Mouse (Mus musculus) intestine, embryonic 14.5 days (tissue): ENCODE measurements around the gene Atg7. TPM values are rescaled to one million over a fixed set of nuclear protein-coding genes. Genes with fewer than 3 reads are reported as not detected.

Experiments used
- ATAC-seq: fragments of 200-750 bp; cut with Nextera tagmentation; replicated peaks from 2 replicates; pipeline ENCODE4 v1.8.0; 2017; ENCODE audit warnings: low read depth, moderate number of reproducible peaks, moderate TSS enrichment, moderate library complexity; ENCODE audit not compliant: low FRiP score, low TSS enrichment
- DNase-seq: peaks from one replicate; pipeline ENCODE4 v3.0.0-alpha.2; 2018; ENCODE audit warnings: low spot score
- H3K27ac ChIP-seq: fragments of 300-500 bp; sonication (generic); 2 replicates; pipeline ENCODE4 v1.5.1; 2014; ENCODE audit warnings: low read depth, mild to moderate bottlenecking, control low read depth
- H3K27me3 ChIP-seq: fragments of 300-500 bp; sonication (generic); replicated peaks from 2 replicates; pipeline ENCODE4 v1.6.1; 2014; ENCODE audit warnings: low read length, control low read depth; ENCODE audit not compliant: control insufficient read depth, insufficient read depth
- H3K36me3 ChIP-seq: fragments of 300-500 bp; sonication (generic); 2 replicates; pipeline ENCODE4 v1.6.1; 2014; ENCODE audit warnings: low read length, control low read depth; ENCODE audit not compliant: control insufficient read depth, insufficient read depth
- H3K4me1 ChIP-seq: fragments of 300-500 bp; sonication (generic); replicated peaks from 2 replicates; pipeline ENCODE4 v1.6.1; 2014; ENCODE audit warnings: low read length, control low read depth, mixed read lengths; ENCODE audit not compliant: control insufficient read depth, insufficient read depth
- H3K4me2 ChIP-seq: fragments of 300-500 bp; sonication (generic); 2 replicates; pipeline ENCODE4 v1.6.1; 2014; ENCODE audit warnings: low read length
- H3K4me3 ChIP-seq: fragments of 300-500 bp; sonication (generic); 2 replicates; pipeline ENCODE4 v1.5.1; 2014; ENCODE audit warnings: low read depth, low read length, control low read depth, mixed read lengths
- H3K9ac ChIP-seq: fragments of 300-500 bp; sonication (generic); 2 replicates; pipeline ENCODE4 v1.6.1; 2014; ENCODE audit warnings: mild to moderate bottlenecking, low read length
- H3K9me3 ChIP-seq: fragments of 300-500 bp; sonication (generic); 2 replicates; pipeline ENCODE4 v1.6.1; 2016; ENCODE audit warnings: low read length, control low read depth; ENCODE audit not compliant: control insufficient read depth
- WGBS: fragments of 180-500 bp; shearing (Covaris S2); extraction: QIAGEN DNeasy Blood & Tissue Kit; methylation state at CpG from one replicate; pipeline ENCODE4 v1.1.7; 2014; 5-methylcytosine and 5-hydroxymethylcytosine counted together
- polyA plus RNA-seq: library from polyadenylated mRNA; unstranded; fragments of >200 nt; fragmentation: Nextera tagmentation; extraction: Ambion mirVana; gene quantifications from 2 replicates; pipeline ENCODE4 v1.2.1, GENCODE M21; 2014

Gene Atg7
- polyA plus RNA-seq, 1 experiment from 2014 or later = 22.8 TPM

DNA sequence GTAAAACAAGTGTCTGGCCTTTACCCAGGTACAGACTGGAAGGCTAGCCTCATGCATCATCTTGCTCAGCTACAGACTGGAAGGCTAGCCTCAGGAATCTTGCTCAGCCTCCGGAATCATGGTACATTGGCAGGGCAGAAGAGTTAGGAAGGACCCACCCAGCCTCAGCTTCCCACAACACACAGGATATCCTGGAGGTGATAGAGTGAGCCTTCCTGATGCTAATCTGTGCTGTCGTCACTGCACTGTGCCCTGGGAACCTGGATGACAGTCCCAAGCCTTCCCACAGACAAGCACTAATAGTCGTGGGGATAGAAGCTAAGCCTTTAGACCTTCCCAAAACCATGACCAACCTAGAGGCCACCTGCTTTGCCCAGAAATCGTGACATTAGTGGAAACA lies 223.7 kb downstream of the Atg7 start:
- ATAC-seq (no peak), DNase-seq (no peak)
- H3K27ac ChIP-seq = no peak overlapping the region
- no peak overlapping the region for H3K4me3 ChIP-seq
- H3K27me3 ChIP-seq = no peaks in the 10 kb centered on the region
- no peak overlapping the region for H3K4me2 ChIP-seq
- H3K4me1 ChIP-seq = peaks cover 14% of the 10 kb centered on the region; the same call in 1 of the 2 replicates
- H3K36me3 ChIP-seq = peaks cover 25% of the 10 kb centered on the region
- WGBS = 83% methylated on average over 4 of the region's 4 CpGs
- no peaks in the 10 kb centered on the region; the same call in 1 of the 2 replicates for H3K9me3 ChIP-seq
- H3K9ac ChIP-seq = no peak overlapping the region

DNA sequence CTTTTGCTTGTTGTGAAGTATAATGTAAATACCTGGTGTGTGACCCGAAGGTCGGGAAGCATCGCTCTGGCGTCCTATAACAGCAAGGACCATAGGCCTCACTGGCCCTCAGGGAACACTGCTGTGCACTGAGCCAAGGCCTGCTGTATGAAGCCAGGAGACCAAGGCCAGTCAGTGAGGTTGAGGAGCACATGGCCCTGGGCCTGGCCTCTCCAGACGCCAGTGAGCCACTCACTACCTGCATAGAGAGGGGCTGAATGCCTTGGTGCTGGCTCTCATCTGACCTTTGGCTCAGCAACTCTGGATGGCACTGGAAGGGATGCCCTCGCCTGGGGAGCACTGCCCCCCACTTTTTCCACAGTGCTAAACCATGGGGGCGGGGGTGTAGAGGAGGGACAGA lies 225.8 kb downstream of the Atg7 start:
- DNase-seq (no peak), ATAC-seq (no peak)
- Histone ChIP-seq H3K4me1 (peaks cover 27% of the 10 kb centered on the region), H3K4me3 (no peak overlapping the region), H3K9me3 (no peaks in the 10 kb centered on the region; the same call in 1 of the 2 replicates), H3K9ac (no peak overlapping the region), H3K27ac (no peak overlapping the region), H3K27me3 (no peaks in the 10 kb centered on the region), H3K36me3 (peaks cover 5% of the 10 kb centered on the region), H3K4me2 (no peak overlapping the region)
- 82% methylated on average over 7 of the region's 7 CpGs for WGBS

DNA sequence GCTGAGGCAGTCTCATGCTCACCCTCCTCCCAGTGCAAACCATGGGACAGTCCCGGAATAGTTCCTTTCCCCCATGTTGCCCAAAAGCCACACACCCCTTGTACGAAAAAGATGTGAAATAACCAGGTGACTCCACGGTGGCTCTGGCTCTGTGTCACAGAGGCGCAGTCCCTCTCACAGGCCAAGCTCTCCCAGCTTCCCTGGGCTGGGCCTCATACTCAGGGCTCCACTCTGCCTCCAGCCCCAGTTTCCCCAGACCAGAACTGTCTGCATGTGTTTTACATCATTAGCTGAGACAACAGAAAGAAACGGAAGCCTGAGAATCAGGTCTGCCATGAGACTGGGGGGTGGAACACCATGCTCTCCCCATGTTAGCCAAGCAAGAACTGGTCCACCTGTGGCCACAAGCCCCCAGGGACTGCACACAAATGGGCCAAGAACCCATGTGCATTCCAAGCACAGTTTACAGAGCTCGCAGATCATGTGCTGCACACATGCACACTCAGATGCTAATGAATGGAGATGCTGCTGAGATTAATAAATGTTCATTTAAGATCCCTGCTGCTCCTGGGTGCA lies 226.7 kb downstream of the Atg7 start:
- ATAC-seq = no peak

DNA sequence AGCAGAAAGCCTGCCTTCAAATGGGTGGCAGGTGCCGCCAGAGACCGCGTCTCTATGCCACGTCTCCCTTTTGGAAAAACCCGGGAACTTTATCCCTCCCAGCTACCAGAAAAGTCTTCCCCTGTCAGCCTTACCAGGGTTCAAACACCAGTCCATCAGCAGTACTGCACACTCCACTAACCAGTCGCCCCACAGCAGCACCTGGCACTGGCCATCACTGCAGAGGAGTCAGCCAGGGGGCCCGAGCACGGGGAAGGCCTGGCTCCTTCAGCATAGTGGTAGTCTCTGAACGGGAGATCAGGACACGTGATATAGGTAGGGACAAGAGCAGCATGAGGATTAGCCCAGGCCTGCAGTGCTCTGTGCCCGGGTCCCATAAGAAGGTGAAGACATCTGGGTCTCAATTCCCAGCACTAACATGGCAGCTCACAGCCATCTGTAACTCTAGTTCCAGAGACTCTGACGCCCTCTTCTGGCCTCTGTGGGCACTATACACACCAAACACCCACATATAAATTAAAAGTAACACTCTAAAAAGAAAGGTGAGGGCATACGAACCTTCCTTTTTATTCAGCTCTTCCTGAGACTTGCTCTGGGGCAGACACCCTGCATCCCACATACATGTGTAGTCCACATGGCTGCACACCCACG lies 228.2 kb downstream of the Atg7 start:
- WGBS = 90% methylated on average over 14 of the region's 14 CpGs
- Histone ChIP-seq H3K9me3 (no peaks in the 10 kb centered on the region; the same call in 1 of the 2 replicates), H3K4me3 (no peak overlapping the region), H3K27ac (no peak overlapping the region), H3K4me1 (peaks cover 51% of the 10 kb centered on the region), H3K36me3 (no peaks in the 10 kb centered on the region), H3K4me2 (no peak overlapping the region), H3K9ac (no peak overlapping the region), H3K27me3 (no peaks in the 10 kb centered on the region)
- no peak for DNase-seq
- ATAC-seq = no peak

More for the DNA sequence above, 226.7 kb downstream of the Atg7 start:
- no peak overlapping the region for H3K4me2 ChIP-seq
- no peak overlapping the region for H3K4me3 ChIP-seq
- H3K36me3 ChIP-seq = no peaks in the 10 kb centered on the region
- H3K9me3 ChIP-seq = no peaks in the 10 kb centered on the region; the same call in 1 of the 2 replicates
- no peak overlapping the region for H3K9ac ChIP-seq
- 65% methylated on average over 6 of the region's 6 CpGs for WGBS
- H3K4me1 ChIP-seq = peaks cover 37% of the 10 kb centered on the region
- DNase-seq = no peak
- no peaks in the 10 kb centered on the region for H3K27me3 ChIP-seq
- H3K27ac ChIP-seq = 0 out of 2 replicates have a peak overlapping the region, but pooled peaks have one; percentile 1

DNA sequence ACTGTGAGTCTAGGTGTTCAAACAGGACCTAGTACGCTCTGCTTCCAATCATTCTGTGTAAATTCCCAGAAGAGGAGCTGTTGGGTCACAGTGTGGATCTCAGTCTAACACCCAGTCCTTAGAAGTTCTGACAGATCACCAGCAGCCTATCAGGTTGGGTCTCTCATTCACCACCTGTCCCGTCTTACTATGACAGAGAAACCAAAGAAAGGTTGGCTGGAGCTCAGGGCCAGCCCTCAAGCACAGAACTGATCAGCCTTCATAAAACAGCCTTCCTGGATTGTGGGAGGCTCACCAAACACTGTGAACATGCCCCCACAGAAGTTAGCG lies 230.9 kb downstream of the Atg7 start:
- H3K36me3 ChIP-seq = 0 out of 2 replicates have a peak, but pooled peaks cover 1% of the 10 kb centered on the region
- H3K9me3 ChIP-seq = no peaks in the 10 kb centered on the region; the same call in 1 of the 2 replicates
- DNase-seq (no peak), ATAC-seq (no peak)
- H3K27ac ChIP-seq = peak overlapping the region; percentile 97
- peak overlapping the region; percentile 45 for H3K4me3 ChIP-seq
- H3K4me1 ChIP-seq = peaks cover 73% of the 10 kb centered on the region
- H3K4me2 ChIP-seq = peak overlapping the region; percentile 95
- no peaks in the 10 kb centered on the region for H3K27me3 ChIP-seq
- no peak overlapping the region; the same call in 1 of the 2 replicates for H3K9ac ChIP-seq
- WGBS = 71% methylated on average over 3 of the region's 3 CpGs

DNA sequence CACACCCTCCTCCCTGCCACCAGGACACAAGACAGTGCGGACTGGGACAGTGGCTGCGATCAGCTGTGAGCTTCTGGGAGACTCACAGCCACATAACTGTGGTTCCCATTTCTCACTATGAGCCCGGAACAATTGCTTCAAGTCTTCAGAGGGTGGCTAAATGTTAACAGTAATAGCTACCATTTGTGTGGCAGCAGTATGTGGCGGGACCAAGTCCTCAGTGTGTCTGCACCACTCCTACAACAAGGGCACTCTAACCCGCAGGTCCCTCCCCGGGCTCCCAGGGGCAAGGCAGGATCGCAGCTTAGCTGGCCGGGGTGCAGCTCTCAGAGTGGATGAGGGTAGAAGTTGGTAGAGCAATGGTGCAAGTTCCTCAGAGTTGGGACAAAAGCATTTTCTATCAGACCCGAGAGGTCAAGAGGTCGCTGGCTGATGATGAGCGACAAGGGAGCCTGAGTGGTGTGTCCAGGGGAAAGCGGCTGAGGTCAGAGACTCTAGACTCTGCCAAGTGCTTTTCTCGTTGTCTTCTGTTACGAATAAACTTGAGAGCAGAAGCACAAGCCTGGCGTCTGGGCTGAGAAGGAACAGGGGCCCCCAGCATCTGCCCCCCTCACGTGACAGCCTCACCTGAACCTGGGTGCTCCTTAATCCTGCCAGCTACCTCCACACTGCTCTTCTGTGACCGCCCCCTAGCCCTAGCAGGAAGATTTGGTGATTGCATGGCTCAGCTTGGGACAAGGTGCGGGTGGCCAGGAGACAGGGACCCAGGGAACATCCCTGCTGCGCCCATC lies 231.4 kb downstream of the Atg7 start:
- WGBS = 16% methylated on average over 19 of the region's 19 CpGs
- Histone ChIP-seq H3K9ac (peak overlapping the region; percentile 68), H3K27ac (peak overlapping the region; percentile 97), H3K4me2 (peak overlapping the region; percentile 95), H3K36me3 (0 out of 2 replicates have a peak, but pooled peaks cover 2% of the 10 kb centered on the region), H3K9me3 (no peaks in the 10 kb centered on the region; the same call in 1 of the 2 replicates), H3K27me3 (no peaks in the 10 kb centered on the region), H3K4me3 (peak overlapping the region; percentile 45), H3K4me1 (peaks cover 77% of the 10 kb centered on the region)
- peak; percentile 54 for ATAC-seq
- DNase-seq = no peak

DNA sequence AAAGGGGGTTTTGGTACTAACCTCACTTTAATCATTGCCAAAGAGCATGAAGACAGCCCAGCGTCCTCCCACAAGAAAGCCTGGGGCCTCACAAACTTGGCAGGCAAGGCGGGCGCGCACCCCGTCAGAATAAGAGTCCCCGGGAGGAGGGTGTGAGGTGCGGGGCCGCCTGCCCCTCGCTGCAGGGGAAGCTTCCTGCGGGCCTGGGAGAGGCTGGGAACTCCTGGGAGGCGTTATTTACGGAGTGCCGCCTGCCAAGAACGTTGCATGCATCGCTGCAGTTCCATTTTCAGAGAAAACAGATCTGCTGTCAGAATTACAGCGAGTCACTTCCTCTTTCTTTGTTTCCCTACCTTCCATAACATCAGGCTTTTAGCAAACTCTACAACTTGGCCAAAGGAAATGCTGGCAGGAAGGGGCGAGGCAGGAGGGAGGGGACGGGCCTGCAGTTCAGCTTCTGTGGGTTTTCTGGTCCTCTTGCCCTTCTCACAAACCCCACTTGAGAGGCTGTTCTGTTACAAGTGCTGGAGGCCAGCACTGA lies 232.2 kb downstream of the Atg7 start:
- Histone ChIP-seq H3K9ac (peak overlapping the region; percentile 68), H3K4me3 (peak overlapping the region; percentile 45), H3K27ac (peak overlapping the region; percentile 97), H3K4me2 (peak overlapping the region; percentile 95), H3K36me3 (0 out of 2 replicates have a peak, but pooled peaks cover 2% of the 10 kb centered on the region), H3K9me3 (no peaks in the 10 kb centered on the region; the same call in 1 of the 2 replicates), H3K27me3 (no peaks in the 10 kb centered on the region), H3K4me1 (peaks cover 73% of the 10 kb centered on the region)
- DNase-seq (peak; percentile 98), ATAC-seq (peak; percentile 86)
- under 1% methylated on average over 18 of the region's 18 CpGs for WGBS

DNA sequence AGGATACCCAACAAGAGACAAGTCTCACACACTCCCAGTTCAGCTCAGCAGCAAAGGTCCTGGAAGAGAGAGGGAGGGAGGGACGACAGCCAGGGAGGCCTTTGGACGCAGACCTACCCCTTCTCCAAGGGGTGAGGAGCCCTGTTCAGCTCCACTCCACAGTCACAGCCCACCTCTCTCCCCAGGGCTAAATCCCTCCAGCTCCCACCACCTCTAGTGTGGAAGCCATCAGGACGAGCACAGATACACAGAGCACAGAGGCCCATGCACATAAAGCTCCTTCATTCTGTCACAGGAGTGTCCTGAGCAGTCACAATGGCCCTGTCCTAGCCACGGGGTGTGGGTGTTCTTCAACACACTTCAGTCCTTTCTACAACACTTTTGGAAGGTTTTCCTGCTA lies 233.1 kb downstream of the Atg7 start:
- DNase-seq (no peak), ATAC-seq (no peak)
- Histone ChIP-seq H3K4me1 (peaks cover 77% of the 10 kb centered on the region), H3K4me2 (peak overlapping the region; percentile 95; the same call in 1 of the 2 replicates), H3K27ac (peak overlapping the region; percentile 97), H3K4me3 (no peak overlapping the region), H3K27me3 (no peaks in the 10 kb centered on the region), H3K36me3 (0 out of 2 replicates have a peak, but pooled peaks cover 2% of the 10 kb centered on the region), H3K9me3 (no peaks in the 10 kb centered on the region; the same call in 1 of the 2 replicates), H3K9ac (peak overlapping the region; percentile 68; the same call in 1 of the 2 replicates)
- 30% methylated on average over 4 of the region's 4 CpGs for WGBS
